Mouse (Mus musculus): ENCODE measurements around the gene Poc1a. TPM values are rescaled to one million over a fixed set of nuclear protein-coding genes. Genes with fewer than 3 reads are reported as not detected.

The Poc1a gene
- total RNA-seq, 2 experiments from 2014 or later = 1.8 to 1.9 TPM

- no peak for DNase-seq (ENCODE audit: low spot score)
Observed at GRCm38 (mm10) chr9:106337620-106338019, 56.8 kb downstream of the Poc1a start.

GRCm38 (mm10) chr9:106338462-106339172 is 57.8 kb downstream of the Poc1a start:
- no peak for DNase-seq (ENCODE audit: low spot score)

GRCm38 (mm10) chr9:106339173-106339558 is 58.3 kb downstream of the Poc1a start:
- DNase-seq (ENCODE audit: low spot score) = no peak

GRCm38 (mm10) chr9:106339730-106340129 is 58.9 kb downstream of the Poc1a start:
- DNase-seq (ENCODE audit: low spot score) = no peak

- no peak for DNase-seq (ENCODE audit: low spot score)
Observed at GRCm38 (mm10) chr9:106340501-106341312, 59.8 kb downstream of the Poc1a start.

- DNase-seq (ENCODE audit: low spot score) = no peak
Observed at GRCm38 (mm10) chr9:106341313-106341686, 60.4 kb downstream of the Poc1a start.

- DNase-seq (ENCODE audit: low spot score) = no peak
Observed at GRCm38 (mm10) chr9:106342573-106342972, 61.7 kb downstream of the Poc1a start.

GRCm38 (mm10) chr9:106345167-106345566 is 64.3 kb downstream of the Poc1a start:
- DNase-seq (ENCODE audit: low spot score) = peak; percentile 79

- DNase-seq (ENCODE audit: low spot score) = no peak
Observed at GRCm38 (mm10) chr9:106345630-106346029, 64.8 kb downstream of the Poc1a start.

- DNase-seq (ENCODE audit: low spot score) = no peak
Observed at GRCm38 (mm10) chr9:106348281-106348680, 67.4 kb downstream of the Poc1a start.

GRCm38 (mm10) chr9:106349075-106349474 is 68.2 kb downstream of the Poc1a start:
- peak; percentile 52 for DNase-seq (ENCODE audit: low spot score)

GRCm38 (mm10) chr9:106351178-106351577 is 70.3 kb downstream of the Poc1a start:
- DNase-seq (ENCODE audit: low spot score) = no peak

- no peak for DNase-seq (ENCODE audit: low spot score)
Observed at GRCm38 (mm10) chr9:106353779-106354178, 72.9 kb downstream of the Poc1a start.

GRCm38 (mm10) chr9:106354810-106355209 is 73.9 kb downstream of the Poc1a start:
- DNase-seq (ENCODE audit: low spot score) = no peak

- no peak for DNase-seq (ENCODE audit: low spot score)
Observed at GRCm38 (mm10) chr9:106355217-106355974, 74.5 kb downstream of the Poc1a start.

GRCm38 (mm10) chr9:106355975-106356286 is 75.1 kb downstream of the Poc1a start:
- no peak for DNase-seq (ENCODE audit: low spot score)

GRCm38 (mm10) chr9:106356323-106356844 is 75.5 kb downstream of the Poc1a start:
- DNase-seq (ENCODE audit: low spot score) = no peak

- DNase-seq (ENCODE audit: low spot score) = no peak
Observed at GRCm38 (mm10) chr9:106357167-106357566, 76.3 kb downstream of the Poc1a start.

GRCm38 (mm10) chr9:106359297-106359696 is 78.4 kb downstream of the Poc1a start:
- no peak for DNase-seq (ENCODE audit: low spot score)

GRCm38 (mm10) chr9:106361140-106361539 is 80.3 kb downstream of the Poc1a start:
- no peak for DNase-seq (ENCODE audit: low spot score)

- DNase-seq (ENCODE audit: low spot score) = no peak
Observed at GRCm38 (mm10) chr9:106365333-106365732, 84.5 kb downstream of the Poc1a start.

- DNase-seq (ENCODE audit: low spot score) = no peak
Observed at GRCm38 (mm10) chr9:106366188-106366587, 85.3 kb downstream of the Poc1a start.

All from gastrocnemius, adult 18-20 months (tissue).